In genomic region chr6:98221970-98222369, GRCm38 (mm10) we compare ENCODE assay signal across 13 mouse cellular contexts.
DNase-seq lines count a peak whose midpoint lies in the region; ATAC-seq and TF ChIP-seq lines count a peak whose summit lies in the region.
"Had no signal": no experiment of that assay in that cellular context is flagged by ENCODE, and none has a peak within 500 bp of the region (broad histone marks: within the 10 kb centered on the region; RNA-seq: fewer than 3 reads in every experiment).

No protein-coding gene starts in this region.

- no peak for TF ChIP-seq POLR2A in brain, embryonic 14.5 days (IDR thresholded peaks at IDR 0.05; ENCODE audit: borderline replicate concordance, extremely low read depth, insufficient read depth, insufficient read length, poor library complexity, severe bottlenecking)

- WGBS in forebrain, embryonic 15.5 days, result 67% methylated on average over 16 of the region's 16 CpGs
- 89% methylated on average over 16 of the region's 16 CpGs for WGBS in forebrain, embryonic 12.5 days
- WGBS in hindbrain, postnatal 0 days, result 78% methylated on average over 16 of the region's 16 CpGs

- H3K27me3 ChIP-seq in forebrain, embryonic 15.5 days, result no peaks in the 10 kb centered on the region
- no peaks in the 10 kb centered on the region for H3K27me3 ChIP-seq in forebrain, embryonic 12.5 days
- H3K27me3 ChIP-seq in hindbrain, postnatal 0 days (ENCODE audit: insufficient read depth, low read length), result no peaks in the 10 kb centered on the region
- H3K27me3 ChIP-seq: liver, embryonic 12.5 days had no signal

- H3K4me1 ChIP-seq in forebrain, embryonic 15.5 days, result no peaks in the 10 kb centered on the region; the same call in 1 of the 2 replicates
- no peaks in the 10 kb centered on the region for H3K4me1 ChIP-seq in forebrain, embryonic 12.5 days
- H3K4me1 ChIP-seq in hindbrain, postnatal 0 days (ENCODE audit: insufficient read depth, low read length), result no peaks in the 10 kb centered on the region
- H3K4me1 ChIP-seq: liver, embryonic 12.5 days had no signal

- H3K27ac ChIP-seq in forebrain, embryonic 15.5 days (replicated peaks), result peak overlapping the region; percentile 62; the same call in 1 of the 2 replicates
- no peak overlapping the region for H3K27ac ChIP-seq in forebrain, embryonic 12.5 days
- no peak overlapping the region for H3K27ac ChIP-seq in hindbrain, postnatal 0 days
- H3K27ac ChIP-seq: liver, embryonic 12.5 days had no signal

- H3K4me3 ChIP-seq in forebrain, embryonic 15.5 days, result no peak overlapping the region
- no peak overlapping the region for H3K4me3 ChIP-seq in forebrain, embryonic 12.5 days (replicated peaks)
- H3K4me3 ChIP-seq in hindbrain, postnatal 0 days (ENCODE audit: low read length), result no peak overlapping the region
- H3K4me3 ChIP-seq: liver, embryonic 12.5 days had no signal

- DNase-seq in brain, embryonic 14.5 days (ENCODE audit: low read depth), result peak; percentile 81
- DNase-seq in frontal cortex, postnatal 36 days (ENCODE audit: low spot score in 2 of 2), result peak; percentile 26 to 49
- peak; percentile 71 to 79 for DNase-seq in right cerebral cortex, postnatal 10 days (ENCODE audit: low spot score in 2 of 2)
- DNase-seq in hindbrain, postnatal 0 days (ENCODE audit: low spot score), result no peak
- DNase-seq in thymus, postnatal 4 days, result no peak
- DNase-seq in urinary bladder, postnatal 10 days (ENCODE audit: low spot score), result no peak
- DNase-seq: cerebellum, adult 11-12 months; kidney, postnatal 10 days had no signal

- TF ChIP-seq CTCF in brain, embryonic 14.5 days (IDR thresholded peaks at IDR 0.05; ENCODE audit: borderline replicate concordance, extremely low read depth, insufficient read depth, insufficient read length), result no peak
- no peak for TF ChIP-seq CTCF in hindbrain, postnatal 0 days (IDR thresholded peaks at IDR 0.05; ENCODE audit: low read depth)

- ATAC-seq in forebrain, embryonic 15.5 days (replicated peaks), result no peak; the same call in 1 of the 2 replicates
- no peak for ATAC-seq in forebrain, embryonic 12.5 days (ENCODE audit: low FRiP score)
- ATAC-seq in hindbrain, postnatal 0 days, result no peak
- ATAC-seq: liver, embryonic 12.5 days; lung, postnatal 0 days had no signal

- H3K36me3 ChIP-seq in forebrain, embryonic 15.5 days, result no peaks in the 10 kb centered on the region
- no peaks in the 10 kb centered on the region for H3K36me3 ChIP-seq in forebrain, embryonic 12.5 days (replicated peaks)
- H3K36me3 ChIP-seq in hindbrain, postnatal 0 days (ENCODE audit: insufficient read depth, low read length), result no peaks in the 10 kb centered on the region
- H3K36me3 ChIP-seq: liver, embryonic 12.5 days had no signal

- no peaks in the 10 kb centered on the region for H3K9me3 ChIP-seq in forebrain, embryonic 15.5 days
- no peaks in the 10 kb centered on the region for H3K9me3 ChIP-seq in forebrain, embryonic 12.5 days
- no peaks in the 10 kb centered on the region for H3K9me3 ChIP-seq in hindbrain, postnatal 0 days (ENCODE audit: low read length)
- H3K9me3 ChIP-seq: liver, embryonic 12.5 days had no signal

- H3K4me2 ChIP-seq in forebrain, embryonic 15.5 days (replicated peaks), result no peak overlapping the region
- no peak overlapping the region for H3K4me2 ChIP-seq in forebrain, embryonic 12.5 days
- H3K4me2 ChIP-seq in hindbrain, postnatal 0 days (ENCODE audit: low read depth, low read length), result no peak overlapping the region
- H3K4me2 ChIP-seq: heart, embryonic 11.5 days; liver, embryonic 12.5 days had no signal

- H3K9ac ChIP-seq in forebrain, embryonic 15.5 days (replicated peaks), result no peak overlapping the region
- no peak overlapping the region for H3K9ac ChIP-seq in forebrain, embryonic 12.5 days
- H3K9ac ChIP-seq in hindbrain, postnatal 0 days (replicated peaks; ENCODE audit: low read length), result no peak overlapping the region
- H3K9ac ChIP-seq: liver, embryonic 12.5 days had no signal

Comparison
In these comparisons a context has a peak if more than half of its experiments do, and no peak if none do; other contexts are left out.
1. DNase-seq: peak in brain, embryonic 14.5 days (single experiment), frontal cortex, postnatal 36 days (2 of 2) and right cerebral cortex, postnatal 10 days (2 of 2); none in hindbrain, postnatal 0 days (single experiment), thymus, postnatal 4 days (single experiment) and urinary bladder, postnatal 10 days (single experiment).